Mouse (Mus musculus): ENCODE data around the gene Has1.

Has1 gene

DNA sequence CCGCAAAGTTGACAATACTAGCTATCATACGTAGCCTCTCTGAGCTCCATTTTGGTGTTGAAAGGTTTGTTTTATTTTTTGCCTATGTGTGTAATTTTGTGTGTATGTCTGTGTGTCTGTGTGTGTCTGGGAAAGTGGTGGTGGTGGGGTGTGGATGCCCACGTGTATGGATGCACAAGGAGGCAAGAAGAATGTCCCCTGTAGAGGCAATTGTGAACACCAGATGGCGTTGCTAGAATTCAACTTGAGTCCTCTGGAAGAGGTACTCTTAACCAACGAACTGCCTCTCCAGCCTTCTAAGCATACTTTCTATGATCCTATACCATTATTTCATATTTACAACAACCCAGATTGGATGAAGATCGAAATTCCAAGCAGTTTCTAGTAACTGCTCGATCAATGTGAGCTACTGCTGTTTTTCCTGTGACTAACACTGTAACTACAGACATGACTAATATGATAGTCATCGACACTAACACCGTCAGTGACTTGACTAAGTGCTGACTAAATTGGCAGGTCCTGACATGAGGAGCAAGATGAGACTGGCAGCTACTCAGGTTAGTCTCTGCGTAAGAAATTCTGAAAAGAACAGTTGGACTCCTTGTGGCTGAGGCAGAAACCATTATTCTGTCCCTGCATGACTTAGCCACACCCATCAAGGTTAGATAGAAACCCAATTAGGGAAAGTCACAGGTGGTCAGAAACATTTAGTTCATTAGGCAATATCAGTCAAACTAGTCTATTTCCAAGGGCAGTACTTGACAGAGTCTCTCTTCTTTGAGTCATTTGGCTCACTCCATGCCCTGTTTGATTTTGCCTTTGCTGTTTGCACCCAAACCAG is 9.6 kb downstream of the Has1 start:
- intact Hi-C loops (cut with DNase I), result loop anchor here (2.0 kb wide), 1 partner anchor 51 kb away; no protein-coding TSS in a partner anchor

DNA sequence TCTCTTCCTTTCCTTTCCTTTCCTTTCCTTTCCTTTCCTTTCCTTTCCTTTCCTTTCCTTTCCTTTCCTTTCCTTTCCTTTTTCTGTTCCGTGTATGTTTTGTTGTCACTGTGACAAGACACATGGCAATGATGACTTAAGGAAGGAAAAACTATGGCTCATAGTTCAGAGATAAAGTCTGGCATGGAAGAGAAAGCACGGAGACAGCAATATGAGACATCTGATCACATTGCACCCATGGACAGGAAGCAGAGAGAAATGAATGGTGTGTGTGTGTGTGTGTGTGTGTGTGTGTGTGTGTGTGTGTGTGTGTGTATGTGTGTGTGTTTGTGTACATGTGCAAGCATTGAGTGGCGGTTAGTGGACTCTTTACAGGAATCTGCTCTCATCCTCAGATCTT is 10.4 kb downstream of the Has1 start:
- intact Hi-C loops (cut with DNase I), result loop anchor here (2.0 kb wide), 1 partner anchor 52 kb away; no protein-coding TSS in a partner anchor

DNA sequence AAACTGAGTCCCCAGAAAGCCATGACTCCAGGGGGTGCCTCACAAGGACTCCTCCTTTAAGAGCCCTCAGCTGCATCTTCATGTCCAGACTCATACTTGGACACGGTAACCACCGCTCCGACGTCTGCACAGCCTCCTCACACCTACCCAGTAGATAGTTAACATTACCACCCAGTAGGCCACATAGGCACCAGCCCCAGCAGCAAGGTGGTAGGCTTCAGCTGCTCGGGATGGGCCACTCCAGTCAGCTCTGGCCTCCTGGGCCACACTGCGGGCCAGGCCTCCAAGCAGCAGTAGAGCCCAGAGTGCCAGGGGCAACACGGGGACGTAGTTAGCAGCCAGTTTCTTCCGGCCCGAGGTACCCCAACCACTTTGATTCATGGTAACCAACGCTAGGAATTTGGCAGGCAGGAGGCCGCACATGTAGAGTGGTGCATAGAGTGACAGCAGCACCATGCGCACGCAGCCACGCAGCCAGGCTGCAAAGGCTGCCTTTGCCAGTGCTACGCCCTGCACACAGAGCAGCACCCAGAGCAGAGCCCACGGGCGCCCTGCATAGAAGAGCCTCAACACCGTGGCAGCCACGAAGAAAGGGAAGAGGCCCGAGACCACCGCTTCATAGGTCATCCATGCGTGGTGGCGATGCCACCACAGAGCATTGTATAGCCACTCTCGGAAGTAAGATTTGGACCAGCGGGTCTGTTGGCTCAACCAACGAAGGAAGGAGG is 11.3 kb downstream of the Has1 start:
- intact Hi-C loops (cut with DNase I), result loop anchor here (2.0 kb wide), 1 partner anchor 53 kb away; no protein-coding TSS in a partner anchor

DNA sequence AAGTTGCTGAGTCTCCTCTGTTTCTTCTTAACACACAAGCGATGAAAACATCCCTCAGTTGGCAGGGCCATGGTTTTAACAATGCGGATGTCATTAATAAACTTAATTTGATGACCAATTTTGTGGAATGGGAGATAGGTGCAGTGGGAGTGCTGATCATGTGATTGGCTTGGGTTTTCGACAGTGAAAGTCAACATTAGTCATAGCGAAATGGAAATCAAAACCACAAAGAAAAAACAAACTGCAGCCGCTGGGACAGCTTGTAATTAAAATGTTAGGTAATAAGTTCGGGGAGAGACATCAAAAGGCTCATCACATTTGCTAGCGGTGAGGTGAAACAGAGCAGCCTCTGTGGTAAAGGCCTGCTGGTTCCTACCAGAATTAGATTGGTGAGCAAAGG is 14.2 kb downstream of the Has1 start:
- intact Hi-C loops (cut with DNase I), result no loop called here

DNA sequence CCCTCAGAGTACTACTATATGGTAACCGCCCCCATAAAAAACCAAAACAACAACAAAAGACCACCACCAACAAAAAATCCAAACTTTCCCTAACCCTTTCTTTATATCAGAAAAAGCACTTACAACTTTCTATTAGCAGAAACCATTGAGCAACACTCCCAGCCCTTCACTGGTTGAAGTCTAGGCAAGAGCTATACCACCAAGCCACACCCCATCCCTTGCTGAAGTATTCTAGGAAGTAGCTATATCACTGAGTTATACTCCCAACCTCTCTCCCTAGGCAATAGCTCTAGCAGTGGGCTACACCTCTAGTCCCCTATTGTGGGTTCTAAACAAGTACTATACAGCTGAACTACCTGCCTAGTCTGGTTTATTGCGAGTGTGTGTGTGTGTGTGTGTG is 15.7 kb downstream of the Has1 start:
- intact Hi-C loops (cut with DNase I), result loop anchor here (5.0 to 10.0 kb wide), 2 partner anchors 72 to 214 kb away; partner anchors contain the start of gene Lnpep

DNA sequence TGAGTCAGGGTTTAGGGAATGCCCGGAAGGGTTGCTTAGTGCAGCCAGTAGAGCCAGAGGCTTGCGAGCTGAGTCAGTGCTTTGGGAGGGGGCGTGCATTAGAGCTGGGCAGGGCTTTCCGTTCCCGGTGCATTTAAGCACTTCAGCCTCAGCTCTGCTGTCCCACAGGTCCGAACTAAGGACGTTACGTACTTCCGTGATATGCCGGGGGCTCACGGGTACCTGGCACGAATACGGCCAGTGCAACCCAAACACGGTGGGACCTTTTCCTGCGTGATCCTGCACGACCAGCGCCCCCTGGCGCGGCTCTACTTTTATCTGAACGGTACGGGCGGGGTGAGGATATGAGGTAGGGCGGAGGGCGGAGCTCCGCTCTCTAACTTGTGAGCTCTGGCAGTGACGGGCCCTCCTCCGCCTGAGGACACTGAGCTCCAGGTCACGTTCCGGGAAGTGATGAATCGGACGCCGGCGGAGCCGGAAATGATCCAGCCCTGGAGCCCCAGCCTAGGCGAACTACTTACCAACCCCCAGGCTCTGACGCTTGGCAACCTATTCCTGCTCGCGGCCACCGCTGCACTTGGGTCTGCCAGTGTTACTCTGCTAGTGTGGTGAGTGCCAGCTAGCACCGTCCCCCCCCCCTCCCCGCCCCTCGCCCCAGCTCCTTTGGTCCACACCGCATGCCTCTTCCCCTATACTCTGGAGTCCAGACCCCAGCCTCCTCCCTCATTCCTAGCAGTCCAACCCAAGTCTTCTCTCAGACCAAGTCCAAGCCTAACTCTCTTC is 16.9 kb downstream of the Has1 start:
- intact Hi-C loops (cut with DNase I), result loop anchor here (5.0 to 10.0 kb wide), 2 partner anchors 71 to 213 kb away; partner anchors contain the start of gene Lnpep

DNA sequence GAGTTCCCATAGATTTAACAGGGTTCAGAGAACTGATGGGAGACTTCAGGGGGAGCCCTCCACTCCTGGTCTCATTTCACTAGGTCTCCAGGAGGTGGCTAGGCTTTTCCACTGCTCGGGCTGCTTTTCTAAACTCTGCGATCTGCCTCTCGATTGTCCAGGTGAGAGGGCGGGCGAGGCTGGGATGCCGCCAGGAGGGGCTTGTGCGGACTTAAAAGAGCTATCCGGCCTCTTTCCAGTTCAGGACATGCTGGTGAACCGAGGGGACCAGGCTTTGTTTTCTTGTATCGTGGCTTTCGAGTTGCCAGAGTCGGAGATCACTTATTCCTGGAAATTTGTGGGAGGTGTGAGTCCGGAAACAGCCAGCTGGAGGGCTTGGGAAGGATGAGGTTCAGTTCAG is 17.6 kb downstream of the Has1 start:
- intact Hi-C loops (cut with DNase I), result loop anchor here (5.0 to 10.0 kb wide), 2 partner anchors 70 to 213 kb away; partner anchors contain the start of gene Lnpep

DNA sequence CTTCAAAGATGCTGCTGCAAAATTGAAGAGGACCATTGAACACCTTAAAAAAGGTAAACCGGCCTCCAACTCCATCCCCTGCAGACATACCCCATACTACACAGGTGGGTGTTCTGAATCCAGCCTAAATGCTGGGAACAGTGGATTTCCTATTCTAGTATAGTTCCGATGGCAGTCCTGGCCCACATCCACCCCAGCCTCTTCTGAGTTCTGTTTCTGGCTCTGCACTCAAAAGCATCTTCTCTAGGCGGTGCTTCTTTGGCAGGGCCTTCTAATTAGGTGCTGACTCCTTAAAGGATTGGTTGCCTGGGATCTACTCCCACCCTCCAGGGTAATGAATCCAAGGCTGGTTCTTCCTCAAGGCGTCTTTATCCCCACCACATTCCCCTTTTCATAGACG is 18.9 kb downstream of the Has1 start:
- intact Hi-C loops (cut with DNase I), result loop anchor here (5.0 to 10.0 kb wide), 2 partner anchors 69 to 211 kb away; partner anchors contain the start of gene Lnpep

DNA sequence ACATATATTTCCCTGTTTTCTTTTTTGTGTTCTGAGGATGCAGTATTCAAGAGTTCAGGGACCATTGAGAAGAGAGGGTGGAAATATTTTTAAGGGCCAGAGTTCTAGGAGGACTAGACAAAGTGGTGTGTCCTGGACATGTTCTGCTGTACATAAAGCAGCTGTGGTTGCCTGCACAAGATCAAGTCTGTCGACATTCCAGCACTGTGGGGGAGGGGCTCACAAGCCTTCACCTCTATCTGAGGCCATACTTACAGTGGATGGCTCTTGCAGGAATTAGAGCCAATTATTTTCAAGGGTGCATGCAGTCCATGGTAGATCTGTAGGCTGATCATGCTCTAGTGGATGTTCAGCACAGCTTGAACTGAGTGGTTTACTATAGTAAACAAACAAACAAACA is 20.1 kb downstream of the Has1 start:
- intact Hi-C loops (cut with DNase I), result loop anchor here (5.0 to 10.0 kb wide), 2 partner anchors 68 to 210 kb away; partner anchors contain the start of gene Lnpep

DNA sequence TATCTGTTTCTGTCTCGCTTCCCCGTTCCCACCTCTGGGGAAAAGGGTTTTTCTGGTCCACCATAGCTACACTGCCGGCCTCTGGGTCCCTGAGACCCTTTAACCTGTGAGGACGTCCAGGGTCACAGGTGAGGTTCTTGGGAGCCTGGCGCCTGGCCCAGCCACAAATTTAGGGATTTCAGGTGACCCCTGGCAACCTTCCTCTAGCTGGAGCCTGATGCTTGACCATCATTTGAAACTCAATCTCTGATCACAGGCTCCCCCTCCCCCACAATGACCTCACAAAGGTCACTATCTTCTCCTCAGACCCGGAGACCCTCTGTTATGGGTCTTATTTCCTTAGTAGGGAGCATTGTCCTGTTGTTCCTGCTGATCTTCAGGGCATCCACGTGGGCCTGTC is 24.3 kb downstream of the Has1 start:
- intact Hi-C loops (cut with DNase I), result loop anchor here (10.0 kb wide), 1 partner anchor 206 kb away; the partner anchor contains the start of gene Lnpep

DNA sequence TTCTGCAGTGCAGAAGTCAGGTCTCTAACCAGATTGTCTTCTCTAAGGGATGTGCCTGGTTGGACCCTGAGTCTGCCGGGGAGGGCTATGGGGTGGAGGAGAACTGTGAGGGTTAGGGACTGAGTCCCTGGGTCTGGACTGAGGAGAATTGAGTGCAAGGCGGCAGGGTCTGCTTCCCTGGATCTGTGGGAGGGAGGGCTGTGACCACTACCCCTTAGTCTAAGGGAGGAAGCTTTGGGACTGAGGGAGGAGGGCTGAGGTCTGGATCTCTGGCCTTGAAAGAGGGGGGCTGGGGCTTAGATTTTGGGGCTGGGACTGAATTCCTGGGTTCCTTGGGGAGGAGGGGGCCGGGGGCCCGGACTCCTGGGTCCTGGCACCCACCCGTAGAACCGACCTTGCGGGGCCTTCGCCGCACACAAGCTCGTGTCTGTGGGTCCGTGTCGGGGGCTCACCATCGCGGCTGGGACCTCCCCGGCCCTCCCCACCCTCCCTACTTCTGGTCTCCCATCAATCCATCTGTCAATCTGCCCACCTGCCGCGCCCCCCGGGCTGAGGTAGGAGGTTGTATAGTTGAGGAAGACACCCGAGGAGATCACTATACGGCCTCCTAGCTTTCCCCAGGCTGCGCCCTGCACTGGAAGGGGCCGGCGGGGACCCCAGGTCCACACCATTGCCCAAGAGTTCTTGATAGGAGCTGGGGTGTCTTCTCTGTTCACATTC is 25.0 kb downstream of the Has1 start:
- intact Hi-C loops (cut with DNase I), result loop anchor here (10.0 kb wide), 1 partner anchor 205 kb away; the partner anchor contains the start of gene Lnpep

DNA sequence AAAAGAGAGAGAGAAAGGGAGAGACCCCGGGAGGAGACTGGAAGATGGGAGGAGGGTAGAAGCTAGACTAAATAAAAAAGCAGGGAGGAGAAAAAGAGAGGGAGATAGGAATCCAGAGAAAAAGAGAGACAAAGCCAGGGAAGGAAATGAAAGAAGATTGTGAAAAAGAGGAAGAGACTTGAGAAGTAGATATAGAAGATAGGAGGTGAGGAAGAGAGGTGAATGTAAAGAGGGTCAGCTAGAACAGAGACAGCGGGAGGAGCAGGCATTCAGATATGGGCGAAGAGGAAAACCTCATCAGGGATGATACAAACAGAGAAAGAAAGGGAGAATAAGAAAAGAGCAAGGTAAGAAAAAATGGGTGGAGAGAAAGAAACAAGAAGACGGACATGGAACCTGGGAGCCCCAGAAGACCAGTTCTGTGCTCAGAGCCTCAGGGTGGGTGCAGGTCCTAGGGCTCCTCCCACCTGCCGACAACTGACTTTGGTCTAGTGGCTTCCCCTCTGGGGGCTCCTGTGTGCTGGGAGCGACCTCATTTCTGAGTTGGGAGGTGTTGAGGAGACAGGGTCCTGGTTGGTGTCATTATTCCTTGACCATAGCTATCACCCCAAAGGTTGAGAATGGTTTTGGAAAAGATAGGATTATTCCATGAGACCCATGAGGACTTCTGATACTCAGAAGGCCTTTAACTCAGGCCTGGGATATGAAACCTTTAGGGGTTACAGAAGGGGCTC is 25.8 kb downstream of the Has1 start:
- intact Hi-C loops (cut with DNase I), result no loop called here

DNA sequence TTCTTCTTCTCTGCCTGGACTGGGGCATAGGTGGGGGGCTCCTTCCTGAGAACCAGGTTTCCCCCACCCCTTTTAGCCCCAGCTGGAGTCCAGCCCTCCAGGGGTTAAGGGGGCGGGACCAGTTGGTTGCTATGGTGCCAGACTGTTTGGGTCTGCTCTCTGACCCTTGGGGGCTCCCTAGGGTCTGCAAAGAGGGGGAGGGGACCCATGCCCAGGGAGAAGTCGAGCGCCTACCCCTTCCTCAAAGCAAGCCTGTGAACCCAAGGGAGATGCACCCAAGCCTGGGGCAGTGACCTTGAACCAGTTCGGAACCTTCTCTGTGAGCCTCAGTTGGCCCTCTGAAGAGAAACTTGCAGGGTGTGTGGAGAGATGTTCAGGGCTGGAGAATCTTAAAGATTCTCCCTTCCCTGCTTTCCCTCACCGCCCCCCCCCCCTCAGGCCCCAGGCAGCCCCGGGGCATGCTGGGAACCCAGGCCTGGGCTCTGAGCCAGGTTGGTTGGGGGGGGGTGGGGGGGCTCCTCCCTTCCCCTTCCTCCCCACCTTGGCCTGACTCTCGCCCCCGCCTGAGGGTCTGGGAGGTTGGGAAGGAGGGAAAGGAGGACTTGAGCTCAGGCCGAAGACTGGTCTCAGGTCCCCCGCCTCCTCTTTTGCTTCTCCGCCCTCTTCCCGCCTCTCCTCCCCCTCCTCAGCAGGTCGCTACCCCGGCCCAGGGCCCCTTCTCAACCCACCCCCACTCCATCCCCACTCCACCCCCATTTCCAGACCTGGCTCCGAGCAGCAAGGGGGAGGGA is 26.6 kb downstream of the Has1 start:
- intact Hi-C loops (cut with DNase I), result no loop called here

DNA sequence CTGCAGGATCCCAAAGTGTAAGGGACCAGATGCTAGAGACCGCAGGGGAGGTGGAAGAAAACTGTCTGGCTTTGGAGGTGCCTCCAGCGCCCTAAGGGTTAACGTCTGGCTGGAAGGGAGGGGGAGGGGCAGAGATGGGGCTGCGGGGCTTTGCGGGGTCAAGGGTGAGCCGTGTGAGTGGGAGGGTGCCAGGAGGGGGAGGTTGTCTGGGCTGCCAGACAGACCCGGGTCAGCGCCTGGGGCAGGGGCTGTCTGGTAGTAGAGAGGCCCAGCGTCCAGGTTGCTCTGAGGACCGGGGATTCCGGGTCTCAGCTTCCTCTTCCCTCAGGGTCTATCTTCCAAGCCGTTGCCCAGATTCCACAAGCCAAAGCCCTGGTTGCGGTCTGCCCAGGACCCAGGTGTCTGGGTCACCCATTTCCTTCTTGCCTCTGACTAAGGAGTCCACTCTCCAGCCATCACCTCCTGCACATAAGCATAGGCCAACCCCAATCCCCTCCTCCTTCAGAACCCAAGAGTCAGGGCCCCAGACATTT is 27.3 kb downstream of the Has1 start:
- intact Hi-C loops (cut with DNase I), result no loop called here

DNA sequence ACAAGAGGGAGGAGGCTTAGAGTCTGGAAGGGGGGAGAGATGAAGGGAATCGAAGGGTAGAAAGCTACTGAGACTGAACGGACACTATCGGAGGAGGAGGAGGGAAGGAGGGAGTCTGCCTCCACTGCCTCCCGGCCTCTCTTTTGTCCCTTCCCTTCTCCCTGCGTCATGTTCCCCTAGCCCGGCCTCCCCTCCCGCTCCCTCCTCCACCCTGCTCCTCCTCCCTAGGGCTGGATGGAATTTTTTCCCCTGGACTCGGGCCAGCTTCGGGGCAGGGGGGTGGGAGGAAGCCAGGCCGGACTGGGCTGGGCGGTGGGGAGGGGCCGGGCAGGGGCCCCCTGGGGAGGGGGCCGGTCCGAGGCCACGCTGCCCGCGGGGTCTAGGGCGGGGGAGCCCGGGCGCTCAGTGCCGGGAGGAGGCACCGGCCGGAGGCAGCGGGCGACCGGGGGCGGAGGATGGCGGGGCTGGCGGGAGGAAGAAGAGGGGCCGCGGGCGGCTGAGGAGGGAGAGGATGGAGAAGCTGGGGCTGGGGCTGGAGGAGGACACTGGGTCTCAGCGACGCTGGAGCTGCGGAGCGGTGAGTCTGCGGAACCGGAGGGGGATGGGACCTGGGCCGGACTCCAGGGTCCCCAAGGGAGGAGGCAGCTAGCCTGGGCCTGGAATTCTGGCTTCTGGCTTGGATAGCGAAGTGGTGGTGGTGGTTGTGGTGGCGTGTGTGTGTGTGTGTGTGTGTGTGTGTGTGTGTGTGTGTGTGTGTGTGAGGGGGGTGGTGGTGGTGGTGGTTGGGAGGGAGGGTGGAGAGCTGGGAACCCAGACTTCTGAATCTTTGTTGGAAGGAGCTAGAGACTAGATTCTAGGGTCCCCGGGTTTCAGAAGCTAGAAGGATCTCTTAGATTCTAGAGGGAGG is 28.0 kb downstream of the Has1 start, which contains the start of gene Spaca6:
Gene Spaca6 (plus strand): TSS at position 408 of the 907 bp plus-strand sequence.
- intact Hi-C loops (cut with DNase I), result no loop called here

DNA sequence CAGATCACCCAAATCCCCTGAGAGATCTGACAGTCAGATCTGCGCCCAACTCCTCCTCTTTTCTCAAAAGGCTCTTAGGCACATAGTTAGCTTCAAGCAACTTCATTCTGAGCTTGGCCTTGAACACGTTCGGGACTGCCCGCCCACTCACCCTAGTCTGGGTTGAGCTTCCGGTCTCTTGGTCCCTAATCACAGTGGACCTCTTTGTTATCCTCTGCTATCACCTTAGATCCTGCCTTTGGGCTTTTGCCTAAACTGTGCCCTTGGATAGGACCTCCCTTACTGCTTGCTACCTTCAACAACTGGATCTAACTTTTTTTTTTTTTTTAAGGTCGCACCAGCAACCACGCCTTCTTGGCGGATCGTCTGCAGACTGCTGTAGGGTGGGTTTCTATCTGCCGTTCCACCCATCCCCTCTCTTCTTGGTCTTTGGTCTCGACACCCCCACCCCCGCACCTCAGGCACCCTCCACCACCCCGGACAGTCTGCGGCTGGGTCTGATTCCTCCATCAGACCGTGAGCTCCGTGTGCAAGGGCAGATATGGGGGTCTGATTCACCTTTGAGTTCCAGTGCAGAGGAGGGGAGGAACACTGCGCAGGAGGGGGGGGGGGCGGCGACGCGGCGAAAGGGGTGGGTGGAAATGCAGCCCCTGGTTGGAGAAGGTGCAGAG is 28.9 kb downstream of the Has1 start:
- intact Hi-C loops (cut with DNase I), result no loop called here

Data from adrenal gland (tissue).